Mouse (Mus musculus) forebrain, postnatal 0 days (tissue): ENCODE measurements at regions not wholly inside any gene's neighbourhood (a gene's known extent, or its start where the extent isn't known, plus 50 kb on each side); places are given as distances from the start of the nearest gene placed in this dataset.

Source experiments
- ATAC-seq: fragments of 200-750 bp; cut with Nextera tagmentation; 2 replicates; pipeline ENCODE4 v1.8.0; 2017; ENCODE audit warnings: mild to moderate bottlenecking, moderate library complexity
- DNase-seq: peaks from one replicate; pipeline ENCODE4 v3.0.0-alpha.2; 2015
- H3K27ac ChIP-seq: fragments of 300-500 bp; sonication (generic); 2 replicates; pipeline ENCODE4 v1.5.1; 2014; ENCODE audit warnings: low read depth, mild to moderate bottlenecking, antibody characterized with exemption, low read length, moderate library complexity, mixed read lengths
- H3K27me3 ChIP-seq: fragments of 300-500 bp; sonication (generic); 2 replicates; pipeline ENCODE4 v1.6.1; 2014; ENCODE audit warnings: mild to moderate bottlenecking, low read length, mixed read lengths; ENCODE audit not compliant: insufficient read depth
- H3K36me3 ChIP-seq: fragments of 300-500 bp; sonication (generic); 2 replicates; pipeline ENCODE4 v1.6.1; 2014; ENCODE audit warnings: mild to moderate bottlenecking, moderate library complexity; ENCODE audit not compliant: insufficient read depth
- H3K4me1 ChIP-seq: fragments of 300-500 bp; sonication (generic); 2 replicates; pipeline ENCODE4 v1.6.1; 2014; ENCODE audit warnings: antibody characterized with exemption; ENCODE audit not compliant: insufficient read depth
- H3K4me2 ChIP-seq: fragments of 300-500 bp; sonication (generic); 2 replicates; pipeline ENCODE4 v1.6.1; 2014; ENCODE audit warnings: low read depth, mild to moderate bottlenecking, moderate library complexity
- H3K4me3 ChIP-seq: fragments of 300-500 bp; sonication (generic); 2 replicates; pipeline ENCODE4 v1.5.1; 2014; ENCODE audit warnings: low read depth, low read length, mixed read lengths
- H3K9ac ChIP-seq: fragments of 300-500 bp; sonication (generic); 2 replicates; pipeline ENCODE4 v1.6.1; 2014; ENCODE audit warnings: mild to moderate bottlenecking
- H3K9me3 ChIP-seq: fragments of 300-500 bp; sonication (generic); 2 replicates; pipeline ENCODE4 v1.6.1; 2016; ENCODE audit warnings: low read length
- CTCF ChIP-seq: sonication (generic); IDR thresholded peaks from 2 replicates; pipeline ENCODE4 v1.5.1; 2016; ENCODE audit warnings: antibody characterized with exemption, control low read depth, low read depth
- WGBS: fragments of 180-500 bp; shearing (Covaris S2); extraction: QIAGEN DNeasy Blood & Tissue Kit; methylation state at CpG from one replicate; pipeline ENCODE4 v1.1.7; 2014; 5-methylcytosine and 5-hydroxymethylcytosine counted together

DNA sequence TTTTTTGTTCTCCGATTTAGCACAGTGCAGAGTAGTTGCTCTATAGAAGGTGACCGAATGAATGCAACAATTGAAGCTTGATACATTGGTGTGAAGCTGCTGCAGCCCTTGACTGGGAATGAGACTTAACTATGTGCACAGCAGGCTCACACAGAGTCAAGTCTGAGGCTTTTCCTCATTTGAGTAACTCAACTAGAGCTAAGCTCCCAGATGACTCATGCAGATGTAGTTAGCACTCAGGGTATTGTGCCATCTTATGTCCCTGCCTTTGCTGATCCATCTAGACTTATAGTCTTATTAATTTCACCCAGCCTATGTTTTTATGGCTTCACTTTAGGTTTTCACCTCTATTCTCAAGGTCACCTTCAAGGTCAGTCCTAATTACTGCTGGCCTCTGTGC, 152.8 kb upstream of the Pgrmc2 start:
- no peak overlapping the region for H3K4me2 ChIP-seq

DNA sequence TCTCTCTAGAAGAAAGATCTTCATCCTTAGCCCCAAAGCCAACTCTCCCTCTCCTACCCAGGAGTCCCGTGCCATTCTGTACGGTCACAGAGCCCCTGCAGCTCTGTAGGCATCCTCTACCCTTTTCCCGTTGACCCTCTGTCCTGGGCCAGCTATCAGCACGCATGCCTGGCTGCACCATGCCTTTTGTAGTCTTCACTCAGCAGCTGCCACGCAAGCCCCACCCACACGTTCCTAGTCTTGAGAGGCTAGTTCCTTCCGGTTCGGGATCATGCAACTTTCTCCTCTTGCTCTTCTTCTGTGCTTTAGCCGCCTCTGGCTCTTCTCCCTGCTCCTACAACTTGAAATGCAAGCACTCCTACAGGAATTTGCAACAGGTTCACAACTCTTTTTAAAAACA, 152.1 kb upstream of the Pgrmc2 start:
- no peaks in the 10 kb centered on the region for H3K4me1 ChIP-seq
- no peak overlapping the region for H3K4me2 ChIP-seq
- no peak for TF ChIP-seq CTCF
- no peak overlapping the region for H3K4me3 ChIP-seq
- no peak overlapping the region for H3K27ac ChIP-seq
- WGBS = 71% methylated on average over 9 of the region's 9 CpGs
- no peak for DNase-seq
- H3K9ac ChIP-seq = no peak overlapping the region
- H3K36me3 ChIP-seq = no peaks in the 10 kb centered on the region
- no peaks in the 10 kb centered on the region for H3K9me3 ChIP-seq
- no peaks in the 10 kb centered on the region for H3K27me3 ChIP-seq
- no peak for ATAC-seq

More for the DNA sequence above, 152.8 kb upstream of the Pgrmc2 start:
- H3K4me3 ChIP-seq = no peak overlapping the region
- H3K9me3 ChIP-seq = no peaks in the 10 kb centered on the region
- H3K4me1 ChIP-seq = no peaks in the 10 kb centered on the region
- H3K27me3 ChIP-seq = no peaks in the 10 kb centered on the region
- no peak for DNase-seq
- H3K36me3 ChIP-seq = no peaks in the 10 kb centered on the region
- H3K9ac ChIP-seq = no peak overlapping the region
- WGBS = 97% methylated on average over 2 of the region's 2 CpGs
- ATAC-seq = no peak
- H3K27ac ChIP-seq = no peak overlapping the region
- no peak for TF ChIP-seq CTCF

DNA sequence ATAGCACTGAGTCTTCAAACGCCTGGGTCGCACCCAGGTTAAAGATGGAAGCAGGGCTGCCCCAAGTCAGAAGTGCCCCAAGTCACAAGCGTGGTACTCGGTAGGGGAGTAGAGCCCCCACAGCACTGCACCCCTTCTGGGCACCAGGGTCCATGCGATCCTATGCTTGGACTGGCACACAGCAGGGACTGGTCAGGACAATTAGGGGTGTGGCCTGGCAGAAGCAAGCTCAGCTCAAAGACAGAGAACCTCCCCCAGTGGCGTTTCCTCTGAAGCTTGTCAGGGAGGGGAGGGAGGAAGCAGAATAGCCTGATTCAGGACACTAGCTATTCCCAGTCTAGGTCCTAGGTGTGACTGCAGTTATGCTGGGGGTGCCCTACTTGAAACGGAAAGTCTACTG, 151.3 kb upstream of the Pgrmc2 start:
- Histone ChIP-seq H3K4me3 (no peak overlapping the region), H3K4me1 (no peaks in the 10 kb centered on the region), H3K36me3 (no peaks in the 10 kb centered on the region), H3K9me3 (no peaks in the 10 kb centered on the region), H3K27me3 (no peaks in the 10 kb centered on the region), H3K4me2 (no peak overlapping the region), H3K9ac (no peak overlapping the region), H3K27ac (no peak overlapping the region)
- no peak for ATAC-seq
- 66% methylated on average over 7 of the region's 7 CpGs for WGBS
- TF ChIP-seq CTCF = no peak
- no peak for DNase-seq

DNA sequence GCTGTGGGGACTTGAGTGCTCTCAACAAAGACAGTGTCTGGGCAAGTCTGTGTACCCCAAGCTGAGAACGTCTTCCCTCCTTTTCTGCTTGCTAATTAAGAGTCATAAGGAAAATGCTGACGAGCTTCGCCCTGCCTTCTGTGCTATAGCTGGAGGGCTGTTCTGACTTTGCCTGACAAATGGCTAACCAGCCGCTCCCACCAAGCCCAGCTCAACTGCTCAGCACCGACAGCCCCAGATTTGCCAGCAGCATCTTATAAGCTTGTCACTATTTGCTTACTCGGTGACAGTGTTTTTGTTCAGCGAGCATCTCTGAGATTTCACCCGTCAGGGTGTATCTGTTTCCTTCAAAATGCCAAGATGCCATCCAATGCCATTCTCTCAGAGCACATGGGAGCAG, 150.6 kb upstream of the Pgrmc2 start:
- peak; percentile 82 for ATAC-seq
- 57% methylated on average over 8 of the region's 8 CpGs for WGBS
- TF ChIP-seq CTCF = no peak

DNA sequence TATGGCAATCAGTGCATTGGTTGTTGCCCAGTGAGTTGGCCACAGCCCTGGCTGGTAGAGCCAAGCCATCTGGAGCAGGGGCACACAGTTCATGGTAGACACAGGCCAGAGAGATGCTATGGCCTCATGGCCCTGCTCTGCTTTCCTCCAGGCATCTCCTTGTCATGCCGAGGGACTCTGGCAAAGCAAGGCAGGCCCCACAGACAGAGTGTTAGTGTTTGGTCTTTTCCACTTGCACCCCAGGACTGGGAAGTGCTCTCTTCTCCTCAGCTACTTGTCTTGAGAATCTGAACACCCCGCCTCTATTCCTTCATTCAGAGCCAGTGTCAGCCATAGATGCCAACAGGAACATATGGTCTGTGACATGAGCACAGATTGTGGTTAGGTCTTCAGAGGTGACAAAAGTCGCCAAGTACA, 148.1 kb upstream of the Pgrmc2 start:
- no peaks in the 10 kb centered on the region for H3K36me3 ChIP-seq
- H3K9ac ChIP-seq = no peak overlapping the region
- DNase-seq (no peak), ATAC-seq (no peak)
- no peak for TF ChIP-seq CTCF
- H3K4me1 ChIP-seq = 0 out of 2 replicates have a peak, but pooled peaks cover 4% of the 10 kb centered on the region
- no peaks in the 10 kb centered on the region for H3K27me3 ChIP-seq
- 79% methylated on average over 3 of the region's 3 CpGs for WGBS
- no peak overlapping the region for H3K4me2 ChIP-seq
- H3K4me3 ChIP-seq = no peak overlapping the region
- H3K9me3 ChIP-seq = no peaks in the 10 kb centered on the region
- H3K27ac ChIP-seq = no peak overlapping the region

More for the DNA sequence above, 150.6 kb upstream of the Pgrmc2 start:
- Histone ChIP-seq H3K27ac (no peak overlapping the region), H3K27me3 (no peaks in the 10 kb centered on the region), H3K9me3 (no peaks in the 10 kb centered on the region), H3K4me1 (0 out of 2 replicates have a peak, but pooled peaks cover under 1% of the 10 kb centered on the region), H3K9ac (no peak overlapping the region), H3K4me2 (no peak overlapping the region), H3K36me3 (no peaks in the 10 kb centered on the region), H3K4me3 (no peak overlapping the region)
- peak; percentile 54 for DNase-seq

DNA sequence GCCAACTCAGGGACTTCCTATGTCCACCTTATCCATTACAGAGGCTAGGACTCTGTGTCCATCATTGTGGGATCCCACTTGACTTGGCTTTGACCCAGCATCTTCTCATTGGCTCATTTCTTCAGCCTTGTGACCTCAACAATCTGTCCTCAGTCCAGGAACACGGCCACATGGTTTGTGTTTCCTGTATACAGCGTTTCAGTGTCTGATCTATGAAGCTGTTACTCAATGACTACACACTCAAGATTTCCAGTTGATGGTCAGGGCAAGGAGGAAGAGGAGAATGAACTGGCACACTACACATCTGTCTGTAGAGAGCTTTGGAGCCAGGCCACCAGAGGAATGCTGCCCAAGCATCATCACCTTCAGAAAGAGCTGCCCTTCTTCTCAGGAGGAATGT, 146.6 kb upstream of the Pgrmc2 start:
- DNase-seq (no peak), ATAC-seq (no peak)
- no peak overlapping the region for H3K27ac ChIP-seq
- H3K27me3 ChIP-seq = no peaks in the 10 kb centered on the region
- WGBS = 81% methylated on average over 2 of the region's 2 CpGs
- no peaks in the 10 kb centered on the region for H3K36me3 ChIP-seq
- H3K9me3 ChIP-seq = no peaks in the 10 kb centered on the region
- H3K4me3 ChIP-seq = no peak overlapping the region
- no peak overlapping the region for H3K9ac ChIP-seq
- no peak overlapping the region for H3K4me2 ChIP-seq
- TF ChIP-seq CTCF = no peak
- 0 out of 2 replicates have a peak, but pooled peaks cover 4% of the 10 kb centered on the region for H3K4me1 ChIP-seq

DNA sequence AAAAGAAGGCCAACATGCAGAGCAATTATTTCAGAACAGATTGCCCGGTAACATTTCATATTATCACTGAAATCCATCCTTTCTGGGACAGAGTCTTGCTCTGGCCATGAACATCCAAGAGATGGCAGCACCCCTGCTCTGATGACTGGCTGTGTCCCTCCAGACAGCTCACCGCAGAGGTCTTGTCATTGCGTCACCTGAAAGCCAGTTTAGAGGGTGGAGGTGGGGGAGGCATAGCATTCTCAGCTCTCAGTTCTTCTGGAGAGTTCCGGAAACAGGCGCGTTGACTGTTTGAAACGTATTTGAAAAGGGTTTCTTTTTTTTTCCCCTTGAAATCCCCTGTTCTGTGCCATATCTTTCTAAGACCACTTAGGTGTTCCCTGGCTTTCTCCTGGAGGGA, 145.7 kb upstream of the Pgrmc2 start:
- ATAC-seq = peak; percentile 91
- 0 out of 2 replicates have a peak, but pooled peaks cover 4% of the 10 kb centered on the region for H3K4me1 ChIP-seq
- no peak overlapping the region for H3K4me3 ChIP-seq
- WGBS = 8% methylated on average over 7 of the region's 7 CpGs
- H3K9ac ChIP-seq = no peak overlapping the region
- no peaks in the 10 kb centered on the region for H3K27me3 ChIP-seq
- peak; percentile 65 for DNase-seq
- no peaks in the 10 kb centered on the region for H3K36me3 ChIP-seq
- H3K27ac ChIP-seq = no peak overlapping the region
- peak; percentile 73 for TF ChIP-seq CTCF
- peak overlapping the region; percentile 0; the same call in 1 of the 2 replicates for H3K4me2 ChIP-seq
- H3K9me3 ChIP-seq = no peaks in the 10 kb centered on the region

DNA sequence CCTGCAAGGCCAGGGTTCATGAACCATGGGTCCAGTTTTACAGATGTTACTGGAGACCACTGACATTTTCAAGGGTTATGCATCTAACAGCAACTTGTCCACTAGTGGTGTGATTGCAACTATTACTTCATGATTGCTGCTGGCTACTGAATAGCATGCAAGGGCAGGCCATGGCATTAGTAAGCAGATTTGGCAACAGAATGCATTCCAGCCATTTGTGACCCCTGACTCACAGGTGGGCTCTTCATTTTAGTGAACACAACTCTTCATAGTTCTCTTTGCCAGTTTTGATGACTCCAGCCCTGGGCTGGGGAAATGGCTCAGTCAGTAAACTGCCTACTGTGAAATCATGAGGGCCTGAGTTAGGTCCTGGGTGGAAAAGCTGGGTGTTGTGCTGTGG, 137.9 kb upstream of the Pgrmc2 start:
- no peaks in the 10 kb centered on the region for H3K36me3 ChIP-seq
- TF ChIP-seq CTCF = no peak
- DNase-seq (no peak), ATAC-seq (no peak)
- no peaks in the 10 kb centered on the region for H3K27me3 ChIP-seq
- no peak overlapping the region for H3K4me3 ChIP-seq
- H3K9ac ChIP-seq = no peak overlapping the region
- H3K4me2 ChIP-seq = no peak overlapping the region
- no peaks in the 10 kb centered on the region for H3K4me1 ChIP-seq
- no peak overlapping the region for H3K27ac ChIP-seq
- no peaks in the 10 kb centered on the region for H3K9me3 ChIP-seq
